In genomic region chr16:44589506-44589905, GRCm38 (mm10) we compare ENCODE assay signal across 26 mouse cellular contexts.
"Had no signal": no experiment of that assay in that cellular context is flagged by ENCODE, and none has a peak within 500 bp of the region (broad histone marks: within the 10 kb centered on the region; RNA-seq: fewer than 3 reads in every experiment).

No protein-coding gene starts in this region.

- H3K27ac ChIP-seq: heart, adult 2 months; heart, embryonic 13.5 days; heart, embryonic 15.5 days; hindbrain, embryonic 13.5 days; hindbrain, embryonic 15.5 days; hindbrain, postnatal 0 days; kidney, embryonic 15.5 days; kidney, postnatal 0 days; limb, embryonic 13.5 days; limb, embryonic 15.5 days; liver, embryonic 12.5 days; liver, embryonic 14.5 days had no signal

- H3K9ac ChIP-seq: heart, embryonic 13.5 days; heart, embryonic 15.5 days; hindbrain, embryonic 13.5 days; hindbrain, embryonic 15.5 days; kidney, embryonic 15.5 days; limb, embryonic 13.5 days; limb, embryonic 15.5 days; liver, embryonic 12.5 days; liver, embryonic 14.5 days had no signal

- DNase-seq: gastrocnemius, postnatal 14 days; gastrocnemius, postnatal 36 days; heart, adult 2 months; heart, postnatal 14 days; heart, postnatal 36 days; kidney, adult 11 months; kidney, adult 2 months; kidney, adult 9 months; kidney, postnatal 14 days; kidney, postnatal 36 days; layer of hippocampus, adult 9-11 months; layer of hippocampus, postnatal 36 days; left cerebral cortex, postnatal 4 days had no signal

- H3K9me3 ChIP-seq: heart, embryonic 13.5 days; heart, embryonic 15.5 days; hindbrain, embryonic 13.5 days; hindbrain, embryonic 15.5 days; kidney, embryonic 15.5 days; limb, embryonic 13.5 days; limb, embryonic 15.5 days; liver, embryonic 12.5 days had no signal

- H3K27me3 ChIP-seq: heart, embryonic 13.5 days; heart, embryonic 15.5 days; hindbrain, embryonic 13.5 days; hindbrain, embryonic 15.5 days; kidney, embryonic 15.5 days; limb, embryonic 13.5 days; limb, embryonic 15.5 days; liver, embryonic 12.5 days had no signal

- H3K36me3 ChIP-seq: heart, embryonic 13.5 days; heart, embryonic 15.5 days; hindbrain, embryonic 13.5 days; hindbrain, embryonic 15.5 days; kidney, embryonic 15.5 days; limb, embryonic 13.5 days; limb, embryonic 15.5 days; liver, embryonic 12.5 days had no signal

- H3K4me2 ChIP-seq: heart, embryonic 11.5 days; heart, embryonic 13.5 days; heart, embryonic 15.5 days; hindbrain, embryonic 13.5 days; hindbrain, embryonic 15.5 days; kidney, embryonic 15.5 days; limb, embryonic 13.5 days; limb, embryonic 15.5 days; liver, embryonic 12.5 days had no signal

- H3K4me1 ChIP-seq: heart, embryonic 13.5 days; heart, embryonic 15.5 days; hindbrain, embryonic 13.5 days; hindbrain, embryonic 15.5 days; kidney, embryonic 15.5 days; limb, embryonic 13.5 days; limb, embryonic 15.5 days; liver, embryonic 12.5 days had no signal

- ATAC-seq: hindbrain, postnatal 0 days; intestine, embryonic 16.5 days; liver, embryonic 12.5 days had no signal

- H3K4me3 ChIP-seq: heart, adult 2 months; heart, embryonic 13.5 days; heart, embryonic 15.5 days; hindbrain, embryonic 13.5 days; hindbrain, embryonic 15.5 days; kidney, embryonic 15.5 days; limb, embryonic 13.5 days; limb, embryonic 15.5 days; liver, embryonic 12.5 days had no signal
